Mouse (Mus musculus): Measurements from ENCODE around the gene Sfi1. TPM values are rescaled to one million over a fixed set of nuclear protein-coding genes. Genes with fewer than 3 reads are reported as not detected.
"Not testable (repeated sequence)": the region's sequence is repeated elsewhere in the genome, so short reads cannot be mapped to it uniquely, and the experiment has no call there.

Sfi1 gene
- polyA plus RNA-seq, 1 experiment from 2014 or later, result 14.9 TPM

DNA sequence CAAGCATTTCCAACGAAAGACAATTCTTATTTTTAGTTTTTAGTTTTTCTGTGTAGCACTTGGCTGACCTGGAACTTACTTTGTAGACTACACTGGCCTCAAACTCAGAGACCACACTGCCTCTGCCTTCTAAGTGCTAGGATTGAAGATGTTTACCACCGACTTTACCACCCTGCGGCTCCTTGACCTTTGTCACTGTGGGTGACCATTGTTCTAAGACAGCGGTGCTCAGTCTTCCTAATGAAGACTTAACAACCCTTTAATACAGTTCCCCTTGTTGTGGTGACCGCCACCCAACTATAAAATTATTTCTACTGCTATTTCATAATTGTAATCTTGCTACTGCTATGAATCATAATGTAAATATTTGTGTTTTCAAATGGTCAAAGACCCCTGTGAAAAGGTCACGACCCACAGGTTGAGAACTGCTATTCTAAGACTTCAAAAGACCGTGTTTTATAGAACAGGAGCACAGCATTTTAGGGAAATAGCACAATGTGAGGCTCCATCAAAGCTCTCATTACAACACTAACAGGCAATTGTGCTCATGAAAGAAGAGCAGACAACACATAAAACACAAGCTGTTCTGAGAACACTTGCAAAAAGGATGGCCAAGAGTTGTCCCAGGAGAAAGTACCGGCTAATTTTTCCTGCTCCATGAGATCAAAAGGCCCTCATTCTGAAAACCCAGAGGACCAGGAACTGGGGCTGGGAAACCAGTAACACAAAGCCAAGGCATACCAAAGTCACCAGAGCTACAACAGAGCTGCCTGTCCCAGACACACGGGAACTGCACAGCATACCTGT, 47.7 kb downstream of the Sfi1 start:
- not testable (repeated sequence) for H3K4me2 ChIP-seq (ENCODE audit: low read depth, low read length, severe bottlenecking); H3K27me3 ChIP-seq (ENCODE audit: control insufficient read depth, insufficient read depth, low read length); H3K4me1 ChIP-seq (replicated peaks; ENCODE audit: control insufficient read depth, insufficient read depth, low read length); H3K9me3 ChIP-seq (ENCODE audit: control insufficient read depth, low read length); H3K4me3 ChIP-seq (ENCODE audit: low read depth, low read length); ATAC-seq (replicated peaks; ENCODE audit: low FRiP score); H3K36me3 ChIP-seq (ENCODE audit: control insufficient read depth, insufficient read depth, low read length); H3K27ac ChIP-seq (ENCODE audit: low read depth, low read length); H3K9ac ChIP-seq (ENCODE audit: low read length)
- peak; percentile 47 for DNase-seq (ENCODE audit: low spot score)
- 80% methylated on average over 7 of the region's 9 CpGs for WGBS

DNA sequence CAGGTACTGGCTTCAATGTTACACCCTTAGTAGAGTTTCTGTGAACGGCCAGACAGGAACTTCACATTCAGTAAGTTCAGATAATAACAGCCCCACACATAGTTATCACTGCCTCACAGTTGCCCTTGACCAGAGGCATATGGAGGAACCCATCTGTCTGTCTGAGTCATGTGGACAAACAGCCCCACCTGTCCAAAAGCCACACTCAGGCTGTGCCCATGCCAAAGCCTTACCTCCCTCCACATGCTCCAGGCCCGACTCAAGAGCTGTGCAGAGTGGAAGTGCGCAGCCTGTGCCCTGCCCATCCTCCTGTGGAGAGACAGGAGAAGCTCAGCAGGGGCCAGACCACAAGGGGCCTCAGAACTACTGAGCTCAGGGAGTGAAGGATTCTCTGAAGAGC, 49.3 kb downstream of the Sfi1 start:
- ATAC-seq (replicated peaks; ENCODE audit: low FRiP score), result not testable (repeated sequence)

DNA sequence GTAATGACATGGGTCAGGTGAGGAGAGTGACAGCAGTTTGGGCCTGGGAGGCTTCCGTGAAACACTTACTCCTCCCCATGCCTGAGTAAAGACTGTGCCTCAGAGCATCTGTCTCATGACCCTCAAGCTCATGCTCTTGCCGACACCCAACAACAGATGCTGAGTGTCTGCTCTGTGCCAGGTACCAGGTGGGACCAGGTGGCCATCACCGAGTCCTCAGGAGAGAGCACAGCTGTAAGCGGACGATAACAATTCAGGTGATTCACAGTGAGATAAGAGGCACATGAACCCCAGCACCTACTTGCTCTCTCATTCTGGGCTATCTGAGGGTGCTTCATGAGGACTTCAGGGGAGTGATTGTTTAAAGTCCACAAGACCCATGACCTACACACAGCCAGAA, 50.9 kb downstream of the Sfi1 start:
- not testable (repeated sequence) for DNase-seq (ENCODE audit: low spot score); H3K4me2 ChIP-seq (ENCODE audit: low read depth, low read length, severe bottlenecking); H3K9me3 ChIP-seq (ENCODE audit: control insufficient read depth, low read length); H3K4me1 ChIP-seq (replicated peaks; ENCODE audit: control insufficient read depth, insufficient read depth, low read length); H3K27ac ChIP-seq (ENCODE audit: low read depth, low read length); H3K36me3 ChIP-seq (ENCODE audit: control insufficient read depth, insufficient read depth, low read length); H3K9ac ChIP-seq (ENCODE audit: low read length); H3K4me3 ChIP-seq (ENCODE audit: low read depth, low read length); H3K27me3 ChIP-seq (ENCODE audit: control insufficient read depth, insufficient read depth, low read length)
- ATAC-seq (replicated peaks; ENCODE audit: low FRiP score), result peak; percentile 62
- WGBS, result 91% methylated on average over 4 of the region's 5 CpGs

More for the DNA sequence above, 49.3 kb downstream of the Sfi1 start:
- not testable (repeated sequence) for H3K9me3 ChIP-seq (ENCODE audit: control insufficient read depth, low read length); H3K36me3 ChIP-seq (ENCODE audit: control insufficient read depth, insufficient read depth, low read length); H3K4me1 ChIP-seq (replicated peaks; ENCODE audit: control insufficient read depth, insufficient read depth, low read length); H3K9ac ChIP-seq (ENCODE audit: low read length); H3K4me3 ChIP-seq (ENCODE audit: low read depth, low read length); H3K27me3 ChIP-seq (ENCODE audit: control insufficient read depth, insufficient read depth, low read length); H3K27ac ChIP-seq (ENCODE audit: low read depth, low read length); H3K4me2 ChIP-seq (ENCODE audit: low read depth, low read length, severe bottlenecking)
- DNase-seq (ENCODE audit: low spot score), result peak; percentile 26
- WGBS, result 78% methylated on average over 3 of the region's 3 CpGs

GRCm38 (mm10) chr11:3140967-3141535, 52.2 kb downstream of the Sfi1 start:
- ATAC-seq (replicated peaks; ENCODE audit: low FRiP score) (peak; percentile 2), DNase-seq (ENCODE audit: low spot score) (peak; percentile 27)
- not testable (repeated sequence) for H3K4me1 ChIP-seq (replicated peaks; ENCODE audit: control insufficient read depth, insufficient read depth, low read length); H3K9me3 ChIP-seq (ENCODE audit: control insufficient read depth, low read length); H3K4me2 ChIP-seq (ENCODE audit: low read depth, low read length, severe bottlenecking); H3K9ac ChIP-seq (ENCODE audit: low read length); H3K36me3 ChIP-seq (ENCODE audit: control insufficient read depth, insufficient read depth, low read length); H3K27me3 ChIP-seq (ENCODE audit: control insufficient read depth, insufficient read depth, low read length); H3K27ac ChIP-seq (ENCODE audit: low read depth, low read length); H3K4me3 ChIP-seq (ENCODE audit: low read depth, low read length)

DNA sequence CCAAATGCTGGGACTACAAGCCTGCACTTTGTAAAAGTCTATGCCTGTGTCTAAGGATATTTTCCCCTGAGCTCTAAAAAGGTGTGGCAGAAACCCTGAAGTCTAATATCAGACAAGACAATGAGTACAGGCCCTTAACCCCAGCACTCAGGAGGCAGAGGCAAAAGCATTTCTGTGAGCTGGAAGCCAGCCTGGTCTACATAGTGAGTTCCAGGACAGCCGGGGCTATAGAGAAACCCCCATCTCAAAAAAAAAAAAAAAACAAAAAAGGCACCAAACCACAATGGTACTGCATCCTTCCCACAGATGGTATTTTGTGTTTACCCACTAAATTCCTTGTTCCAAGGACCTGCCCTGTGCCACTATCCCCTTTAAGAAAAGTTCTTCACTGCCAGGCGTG, 54.9 kb downstream of the Sfi1 start:
- 92% methylated on average over 2 of the region's 2 CpGs for WGBS

GRCm38 (mm10) chr11:3137279-3137678, 56.0 kb downstream of the Sfi1 start:
- H3K27ac ChIP-seq (ENCODE audit: low read depth, low read length); H3K9me3 ChIP-seq (ENCODE audit: control insufficient read depth, low read length); H3K9ac ChIP-seq (ENCODE audit: low read length); H3K4me3 ChIP-seq (ENCODE audit: low read depth, low read length); H3K27me3 ChIP-seq (ENCODE audit: control insufficient read depth, insufficient read depth, low read length); H3K4me2 ChIP-seq (ENCODE audit: low read depth, low read length, severe bottlenecking); H3K36me3 ChIP-seq (ENCODE audit: control insufficient read depth, insufficient read depth, low read length); H3K4me1 ChIP-seq (replicated peaks; ENCODE audit: control insufficient read depth, insufficient read depth, low read length): not testable (repeated sequence)
- DNase-seq (ENCODE audit: low spot score), result peak; percentile 65
- 91% methylated on average over 4 of the region's 4 CpGs for WGBS
- ATAC-seq (replicated peaks; ENCODE audit: low FRiP score), result 0 out of 2 replicates have a peak, but pooled peaks have one; percentile 8

More for the DNA sequence above, 54.9 kb downstream of the Sfi1 start:
- not testable (repeated sequence) for H3K4me2 ChIP-seq (ENCODE audit: low read depth, low read length, severe bottlenecking); H3K36me3 ChIP-seq (ENCODE audit: control insufficient read depth, insufficient read depth, low read length); H3K9ac ChIP-seq (ENCODE audit: low read length); DNase-seq (ENCODE audit: low spot score); ATAC-seq (replicated peaks; ENCODE audit: low FRiP score); H3K4me1 ChIP-seq (replicated peaks; ENCODE audit: control insufficient read depth, insufficient read depth, low read length); H3K4me3 ChIP-seq (ENCODE audit: low read depth, low read length); H3K27me3 ChIP-seq (ENCODE audit: control insufficient read depth, insufficient read depth, low read length); H3K27ac ChIP-seq (ENCODE audit: low read depth, low read length); H3K9me3 ChIP-seq (ENCODE audit: control insufficient read depth, low read length)

- not testable (repeated sequence) for ATAC-seq (replicated peaks; ENCODE audit: low FRiP score); H3K27me3 ChIP-seq (ENCODE audit: control insufficient read depth, insufficient read depth, low read length); H3K36me3 ChIP-seq (ENCODE audit: control insufficient read depth, insufficient read depth, low read length); H3K27ac ChIP-seq (ENCODE audit: low read depth, low read length); H3K9me3 ChIP-seq (ENCODE audit: control insufficient read depth, low read length); H3K4me3 ChIP-seq (ENCODE audit: low read depth, low read length); H3K4me1 ChIP-seq (replicated peaks; ENCODE audit: control insufficient read depth, insufficient read depth, low read length); H3K9ac ChIP-seq (ENCODE audit: low read length); H3K4me2 ChIP-seq (ENCODE audit: low read depth, low read length, severe bottlenecking)
- peak; percentile 41 for DNase-seq (ENCODE audit: low spot score)
- WGBS, result 88% methylated on average over 3 of the region's 3 CpGs
These were observed 57.3 kb downstream of the Sfi1 start for GRCm38 (mm10) chr11:3135956-3136355.

- not testable (repeated sequence) for ATAC-seq (replicated peaks; ENCODE audit: low FRiP score); H3K4me1 ChIP-seq (replicated peaks; ENCODE audit: control insufficient read depth, insufficient read depth, low read length); H3K9me3 ChIP-seq (ENCODE audit: control insufficient read depth, low read length); H3K4me3 ChIP-seq (ENCODE audit: low read depth, low read length); H3K9ac ChIP-seq (ENCODE audit: low read length); H3K4me2 ChIP-seq (ENCODE audit: low read depth, low read length, severe bottlenecking); H3K27ac ChIP-seq (ENCODE audit: low read depth, low read length); H3K27me3 ChIP-seq (ENCODE audit: control insufficient read depth, insufficient read depth, low read length); H3K36me3 ChIP-seq (ENCODE audit: control insufficient read depth, insufficient read depth, low read length)
- DNase-seq (ENCODE audit: low spot score), result peak; percentile 15
- 95% methylated on average over 3 of the region's 7 CpGs for WGBS
These were observed 57.9 kb downstream of the Sfi1 start for GRCm38 (mm10) chr11:3135391-3135790.

- not testable (repeated sequence) for H3K4me3 ChIP-seq (ENCODE audit: low read depth, low read length); H3K9ac ChIP-seq (ENCODE audit: low read length); DNase-seq (ENCODE audit: low spot score); H3K9me3 ChIP-seq (ENCODE audit: control insufficient read depth, low read length); H3K4me2 ChIP-seq (ENCODE audit: low read depth, low read length, severe bottlenecking); H3K27me3 ChIP-seq (ENCODE audit: control insufficient read depth, insufficient read depth, low read length); H3K4me1 ChIP-seq (replicated peaks; ENCODE audit: control insufficient read depth, insufficient read depth, low read length); H3K27ac ChIP-seq (ENCODE audit: low read depth, low read length); H3K36me3 ChIP-seq (ENCODE audit: control insufficient read depth, insufficient read depth, low read length)
- ATAC-seq (replicated peaks; ENCODE audit: low FRiP score), result peak; percentile 13
- no CpG with 5 or more reads among the region's 4 CpGs for WGBS
These were observed 59.9 kb downstream of the Sfi1 start for GRCm38 (mm10) chr11:3133360-3133759.
